In the genomic region with DNA sequence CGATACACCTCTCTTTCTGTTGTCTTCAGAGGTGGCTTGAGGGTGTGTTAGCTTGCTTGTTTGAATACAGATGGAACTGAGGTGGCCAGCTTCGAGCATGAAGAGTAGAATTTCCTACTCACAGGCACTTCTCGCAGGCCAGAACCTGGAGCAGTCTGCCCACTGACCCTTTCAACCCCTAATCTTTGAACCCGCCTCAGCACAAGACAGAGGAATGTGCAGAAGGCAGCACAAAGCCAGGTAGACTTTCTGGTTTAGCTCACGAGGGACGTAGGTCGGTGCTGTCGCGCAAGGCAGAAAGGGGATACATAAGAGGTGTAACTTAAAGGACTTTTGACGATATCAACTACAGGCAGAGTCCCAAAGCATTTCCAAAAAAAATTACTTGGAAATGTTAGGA, we compare ENCODE assay signal across 8 mouse cellular contexts. TPM values are rescaled to one million over a fixed set of nuclear protein-coding genes. Genes with fewer than 3 reads are reported as not detected.
DNase-seq lines count a peak whose midpoint lies in the region; ATAC-seq and TF ChIP-seq lines count a peak whose summit lies in the region.

No protein-coding gene starts in this region.

- H3K36me3 ChIP-seq in forebrain, postnatal 0 days (ENCODE audit: insufficient read depth) = no peaks in the 10 kb centered on the region
- H3K36me3 ChIP-seq in myocyte (ENCODE audit: control insufficient read depth, insufficient read depth) = no peaks in the 10 kb centered on the region

- H3K4me2 ChIP-seq in forebrain, postnatal 0 days (ENCODE audit: low read depth) = peak overlapping the region; percentile 98
- peak overlapping the region; percentile 97 for H3K4me2 ChIP-seq in myocyte (ENCODE audit: low read depth)

- ATAC-seq in forebrain, postnatal 0 days = no peak
- no peak for ATAC-seq in inflammation-experienced regulatory T-cells, adult 6 months

- WGBS in forebrain, postnatal 0 days = 7% methylated on average over 10 of the region's 10 CpGs

- H3K27ac ChIP-seq in layer of hippocampus, adult 2 months = no peak overlapping the region
- H3K27ac ChIP-seq in forebrain, postnatal 0 days (ENCODE audit: low read depth, low read length) = no peak overlapping the region

- peaks cover 7% of the 10 kb centered on the region; the same call in 1 of the 2 replicates for H3K4me1 ChIP-seq in forebrain, postnatal 0 days (ENCODE audit: insufficient read depth)

- H3K4me3 ChIP-seq in layer of hippocampus, adult 2 months = peak overlapping the region; percentile 76
- peak overlapping the region; percentile 55 for H3K4me3 ChIP-seq in forebrain, postnatal 0 days (ENCODE audit: low read depth, low read length)
- peak overlapping the region; percentile 90 for H3K4me3 ChIP-seq in myocyte

- H3ac ChIP-seq in myocyte (ENCODE audit: control insufficient read depth, insufficient read length) = peak overlapping the region; percentile 97

- peaks cover 66% of the 10 kb centered on the region for H3K79me2 ChIP-seq in myocyte (ENCODE audit: control insufficient read depth, insufficient read depth)

- no peak for TF ChIP-seq CTCF in layer of hippocampus, adult 2 months (conservative IDR thresholded peaks at IDR 0.05)
- no peak for TF ChIP-seq CTCF in forebrain, postnatal 0 days (IDR thresholded peaks at IDR 0.05; ENCODE audit: low read depth)

- no peaks in the 10 kb centered on the region for H3K27me3 ChIP-seq in forebrain, postnatal 0 days (ENCODE audit: insufficient read depth, low read length)
- H3K27me3 ChIP-seq in myocyte (ENCODE audit: control insufficient read depth, insufficient read depth, insufficient read length) = no peaks in the 10 kb centered on the region

- no peak for TF ChIP-seq POLR2A in myocyte (IDR thresholded peaks at IDR 0.05; ENCODE audit: insufficient read length, low read depth)

- intact Hi-C loops in left cerebral cortex, postnatal 10 days (cut with DNase I) = loop anchor here (5.0 kb wide), 2 partner anchors 75 to 90 kb away; no protein-coding TSS in a partner anchor

- H3K9me3 ChIP-seq in forebrain, postnatal 0 days (ENCODE audit: low read length) = no peaks in the 10 kb centered on the region

- H3K9ac ChIP-seq in forebrain, postnatal 0 days = peak overlapping the region; percentile 56

- no peak for DNase-seq in layer of hippocampus, adult 2 months (ENCODE audit: low spot score in 2 of 2)
- DNase-seq in layer of hippocampus, postnatal 25 days (ENCODE audit: extremely low spot score in 1 of 2, low spot score in 1 of 2) = no peak
- DNase-seq in ZHBTc4 (ENCODE audit: low read depth, low spot score) = peak; percentile 41
- DNase-seq in forebrain, postnatal 0 days = no peak
- DNase-seq in kidney, postnatal 10 days = peak; percentile 69
- no peak for DNase-seq in left cerebral cortex, postnatal 10 days (ENCODE audit: extremely low spot score in 1 of 2, low spot score in 2 of 2)

TF ChIP-seq in myocyte, 11 proteins besides CTCF, POLR2A, EP300 and RAD21:
- TF ChIP-seq CEBPB (IDR thresholded peaks at IDR 0.05; ENCODE audit: insufficient read depth, poor library complexity, severe bottlenecking) = no peak
TF ChIP-seq in myocyte: peak in this region for 0.

RNA-seq across cellular contexts. Expression of gene Arhgap10, which starts 0.9 kb away (rescaled TPM):
- 10 to 100 TPM in 1 of 2 experiments, 1 to 10 TPM in 1; 8.3 to 11.2 TPM for total RNA-seq in layer of hippocampus, adult 2 months (2021)
- 1 to 10 TPM; 8.0 to 9.3 TPM for total RNA-seq in layer of hippocampus, postnatal 25 days (2021)
- total RNA-seq in forebrain, postnatal 0 days (2014; rRNA removed) = 4.5 and 5.1 TPM in 2 replicates
- 2.7 and 3.3 TPM in 2 replicates for polyA plus RNA-seq in forebrain, postnatal 0 days (2015; fragmentation: Nextera tagmentation; extraction: Ambion mirVana)
- polyA plus RNA-seq in myocyte (2012; fragmentation: generic; extraction: Trizol) = 18.1 TPM
- polyA plus RNA-seq in inflammation-experienced regulatory T-cells, adult 6 months (2017; shearing (Covaris generic)) = 1 to 10 TPM; 2.5 to 5.0 (median 2.9) TPM
- total RNA-seq in left cerebral cortex, postnatal 10 days (2021) = 10 to 100 TPM; 11.0 TPM

RNA-seq across cellular contexts. Expression of gene Prmt9, which starts 32.4 kb away (rescaled TPM):
- 10 to 100 TPM; 17.9 to 21.5 TPM for total RNA-seq in layer of hippocampus, adult 2 months (2021)
- total RNA-seq in layer of hippocampus, postnatal 25 days (2021) = 10 to 100 TPM; 18.9 to 20.8 TPM
- total RNA-seq in forebrain, postnatal 0 days (2014; rRNA removed) = 29.5 and 30.2 TPM in 2 replicates
- polyA plus RNA-seq in forebrain, postnatal 0 days (2015; fragmentation: Nextera tagmentation; extraction: Ambion mirVana) = 18.5 and 21.0 TPM in 2 replicates
- 7.3 TPM for polyA plus RNA-seq in myocyte (2012; fragmentation: generic; extraction: Trizol)
- 10 to 100 TPM; 12.6 to 16.6 (median 14.3) TPM for polyA plus RNA-seq in inflammation-experienced regulatory T-cells, adult 6 months (2017; shearing (Covaris generic))
- total RNA-seq in left cerebral cortex, postnatal 10 days (2021) = 10 to 100 TPM; 25.5 to 29.2 TPM

Comparison
In these comparisons a context has a peak if more than half of its experiments do, and no peak if none do; other contexts are left out.
1. DNase-seq: peak in ZHBTc4 (single experiment) and kidney, postnatal 10 days (single experiment); none in layer of hippocampus, adult 2 months (0 of 2), layer of hippocampus, postnatal 25 days (0 of 2), forebrain, postnatal 0 days (single experiment) and left cerebral cortex, postnatal 10 days (0 of 2).
2. Peak in every context shown above with its lines, with median percentiles within 50 percentile points of each other: H3K4me3 ChIP-seq.